Mouse (Mus musculus): ENCODE results near the gene Rnf208. TPM values are rescaled to one million over a fixed set of nuclear protein-coding genes. Genes with fewer than 3 reads are reported as not detected.
A peak's percentile ranks its signal among the peaks of the same experiment; 100 is the strongest.

Gene Rnf208
- polyA plus RNA-seq, 1 experiment from 2014 or later: 3.7 TPM

DNA sequence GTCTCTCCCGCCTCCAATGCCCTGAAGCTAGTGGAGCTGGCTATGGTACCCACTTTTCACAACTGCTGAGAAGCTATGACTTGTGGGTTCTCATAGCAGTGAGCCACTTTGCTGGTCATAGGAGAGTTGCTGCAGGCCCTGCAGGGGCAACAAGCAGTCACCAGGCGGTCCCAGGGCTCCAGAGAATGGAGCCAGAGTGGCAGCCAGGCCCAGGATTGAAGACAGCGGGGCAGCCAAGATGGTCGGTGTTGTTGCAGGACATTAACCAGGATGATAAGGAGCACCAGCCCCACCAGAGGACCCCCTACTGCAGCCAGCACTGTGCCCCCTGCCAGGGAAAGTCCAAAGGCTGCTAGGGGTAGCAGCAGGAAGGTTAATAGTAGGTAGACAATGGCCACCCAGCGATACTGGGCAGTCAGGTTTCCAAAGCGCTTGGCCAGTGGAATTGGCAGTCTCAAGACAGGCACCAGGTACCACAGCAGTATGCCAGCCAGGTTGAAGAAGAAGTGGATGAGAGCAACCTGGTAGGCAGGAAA is 13.0 kb upstream of the Rnf208 start:
- no peak overlapping the region for H3K4me3 ChIP-seq (ENCODE audit: low read length)
- H3K27ac ChIP-seq (ENCODE audit: low read length): no peak overlapping the region
- H3K4me1 ChIP-seq (ENCODE audit: control insufficient read depth, insufficient read depth, low read length): peaks cover 5% of the 10 kb centered on the region; the same call in 1 of the 2 replicates
- peak overlapping the region; percentile 55 for H3K4me2 ChIP-seq (ENCODE audit: low read depth, low read length)
- no peak overlapping the region for H3K9ac ChIP-seq (ENCODE audit: low read length)
- no peaks in the 10 kb centered on the region for H3K36me3 ChIP-seq (ENCODE audit: control insufficient read depth, insufficient read depth)
- no peak for ATAC-seq (replicated peaks; ENCODE audit: extremely low read depth, insufficient read depth, low FRiP score)
- H3K27me3 ChIP-seq (ENCODE audit: control insufficient read depth, insufficient read depth, low read length): peaks cover 2% of the 10 kb centered on the region; the same call in 1 of the 2 replicates
- no peaks in the 10 kb centered on the region for H3K9me3 ChIP-seq (replicated peaks; ENCODE audit: control insufficient read depth, low read length)
- WGBS: 69% methylated on average over 6 of the region's 6 CpGs

- Histone ChIP-seq H3K4me2 (ENCODE audit: low read depth, low read length) (no peak overlapping the region), H3K36me3 (ENCODE audit: control insufficient read depth, insufficient read depth) (no peaks in the 10 kb centered on the region), H3K27ac (ENCODE audit: low read length) (no peak overlapping the region), H3K9me3 (replicated peaks; ENCODE audit: control insufficient read depth, low read length) (no peaks in the 10 kb centered on the region), H3K27me3 (ENCODE audit: control insufficient read depth, insufficient read depth, low read length) (peaks cover 2% of the 10 kb centered on the region; the same call in 1 of the 2 replicates), H3K4me1 (ENCODE audit: control insufficient read depth, insufficient read depth, low read length) (peaks cover 5% of the 10 kb centered on the region; the same call in 1 of the 2 replicates), H3K4me3 (ENCODE audit: low read length) (no peak overlapping the region), H3K9ac (ENCODE audit: low read length) (no peak overlapping the region)
- no peak for ATAC-seq (replicated peaks; ENCODE audit: extremely low read depth, insufficient read depth, low FRiP score)
- WGBS: 77% methylated on average over 5 of the region's 5 CpGs
These were observed 12.5 kb upstream of the Rnf208 start for GRCm38 (mm10) chr2:25229582-25229981.

DNA sequence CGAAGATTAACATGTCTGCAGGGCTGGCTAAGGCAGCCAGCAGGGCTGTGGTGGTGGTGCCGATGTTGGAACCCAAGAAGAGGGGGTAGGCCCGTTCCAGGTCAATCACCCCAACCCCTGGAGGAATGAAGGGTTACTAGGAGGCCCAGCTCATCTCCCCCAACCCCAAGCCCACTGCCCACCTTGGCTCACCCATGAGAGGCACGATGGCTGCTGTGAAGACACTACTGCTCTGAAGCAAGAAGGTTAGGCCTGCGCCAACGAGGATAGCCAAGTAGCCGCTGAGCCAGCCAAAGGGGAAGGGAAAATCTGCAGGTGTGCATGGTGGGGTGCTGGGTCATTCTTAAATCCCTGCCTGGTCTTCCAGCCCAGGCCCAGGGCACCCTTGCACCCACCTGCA is 11.5 kb upstream of the Rnf208 start:
- H3K9ac ChIP-seq (ENCODE audit: low read length): no peak overlapping the region
- 76% methylated on average over 7 of the region's 7 CpGs for WGBS
- ATAC-seq (replicated peaks; ENCODE audit: extremely low read depth, insufficient read depth, low FRiP score): no peak

DNA sequence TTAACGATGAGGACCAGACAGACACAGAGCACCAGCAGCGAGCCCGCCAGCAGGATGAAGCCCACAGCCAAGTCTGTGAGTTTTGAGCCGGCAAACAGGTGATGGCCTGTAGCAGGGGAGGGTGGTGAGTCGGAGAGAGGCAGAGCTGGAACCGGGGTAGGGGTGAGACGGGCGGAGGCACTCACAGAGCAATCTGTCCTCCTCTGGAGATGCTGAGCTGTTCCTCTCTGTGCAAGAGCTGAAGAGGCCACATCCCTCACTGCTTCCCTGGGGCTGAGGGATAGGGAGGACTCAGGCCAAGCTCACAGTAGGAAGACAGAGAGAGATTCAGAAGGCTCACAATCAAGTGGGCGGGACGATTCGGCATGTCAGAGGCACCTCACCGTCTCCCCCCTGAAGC is 11.0 kb upstream of the Rnf208 start:
- no peak overlapping the region for H3K9ac ChIP-seq (ENCODE audit: low read length)
- H3K4me2 ChIP-seq (ENCODE audit: low read depth, low read length): no peak overlapping the region
- H3K27me3 ChIP-seq (ENCODE audit: control insufficient read depth, insufficient read depth, low read length): peaks cover 6% of the 10 kb centered on the region; the same call in 1 of the 2 replicates
- H3K36me3 ChIP-seq (ENCODE audit: control insufficient read depth, insufficient read depth): no peaks in the 10 kb centered on the region
- no peak for ATAC-seq (replicated peaks; ENCODE audit: extremely low read depth, insufficient read depth, low FRiP score)
- WGBS: 56% methylated on average over 12 of the region's 12 CpGs
- no peak overlapping the region for H3K4me3 ChIP-seq (ENCODE audit: low read length)
- no peak overlapping the region for H3K27ac ChIP-seq (ENCODE audit: low read length)
- no peaks in the 10 kb centered on the region for H3K9me3 ChIP-seq (replicated peaks; ENCODE audit: control insufficient read depth, low read length)
- H3K4me1 ChIP-seq (ENCODE audit: control insufficient read depth, insufficient read depth, low read length): no peaks in the 10 kb centered on the region

More for the DNA sequence above, 11.5 kb upstream of the Rnf208 start:
- Histone ChIP-seq H3K27me3 (ENCODE audit: control insufficient read depth, insufficient read depth, low read length) (peaks cover 2% of the 10 kb centered on the region; the same call in 1 of the 2 replicates), H3K9me3 (replicated peaks; ENCODE audit: control insufficient read depth, low read length) (no peaks in the 10 kb centered on the region), H3K36me3 (ENCODE audit: control insufficient read depth, insufficient read depth) (no peaks in the 10 kb centered on the region), H3K4me2 (ENCODE audit: low read depth, low read length) (no peak overlapping the region), H3K27ac (ENCODE audit: low read length) (no peak overlapping the region), H3K4me3 (ENCODE audit: low read length) (no peak overlapping the region), H3K4me1 (ENCODE audit: control insufficient read depth, insufficient read depth, low read length) (peaks cover 2% of the 10 kb centered on the region; the same call in 1 of the 2 replicates)

DNA sequence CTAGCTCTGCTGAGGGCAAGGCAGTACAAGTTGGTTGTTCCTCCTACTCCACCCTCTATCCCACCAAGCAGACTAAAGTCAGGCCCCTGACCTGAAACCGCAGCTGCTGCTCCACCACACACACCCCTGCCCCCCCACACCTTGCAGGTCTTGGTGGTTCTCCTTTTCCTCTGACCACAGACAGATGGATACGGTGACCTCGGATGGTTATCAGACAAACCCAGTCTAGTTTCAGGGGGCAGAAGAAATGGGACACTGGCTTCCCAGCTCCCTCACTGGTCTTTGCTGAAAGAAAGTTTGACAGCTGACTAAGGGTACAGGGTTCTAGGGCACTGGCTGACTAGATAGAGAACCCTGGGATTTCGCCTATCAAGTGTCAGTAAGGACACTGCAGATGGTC is 8.6 kb upstream of the Rnf208 start:
- no peaks in the 10 kb centered on the region for H3K36me3 ChIP-seq (ENCODE audit: control insufficient read depth, insufficient read depth)
- H3K9me3 ChIP-seq (replicated peaks; ENCODE audit: control insufficient read depth, low read length): no peaks in the 10 kb centered on the region
- H3K9ac ChIP-seq (ENCODE audit: low read length): no peak overlapping the region
- 75% methylated on average over 4 of the region's 4 CpGs for WGBS
- no peak overlapping the region for H3K4me2 ChIP-seq (ENCODE audit: low read depth, low read length)
- H3K27ac ChIP-seq (ENCODE audit: low read length): no peak overlapping the region
- ATAC-seq (replicated peaks; ENCODE audit: extremely low read depth, insufficient read depth, low FRiP score): no peak
- H3K27me3 ChIP-seq (ENCODE audit: control insufficient read depth, insufficient read depth, low read length): peaks cover 6% of the 10 kb centered on the region; the same call in 1 of the 2 replicates
- H3K4me3 ChIP-seq (ENCODE audit: low read length): no peak overlapping the region
- H3K4me1 ChIP-seq (ENCODE audit: control insufficient read depth, insufficient read depth, low read length): no peaks in the 10 kb centered on the region

DNA sequence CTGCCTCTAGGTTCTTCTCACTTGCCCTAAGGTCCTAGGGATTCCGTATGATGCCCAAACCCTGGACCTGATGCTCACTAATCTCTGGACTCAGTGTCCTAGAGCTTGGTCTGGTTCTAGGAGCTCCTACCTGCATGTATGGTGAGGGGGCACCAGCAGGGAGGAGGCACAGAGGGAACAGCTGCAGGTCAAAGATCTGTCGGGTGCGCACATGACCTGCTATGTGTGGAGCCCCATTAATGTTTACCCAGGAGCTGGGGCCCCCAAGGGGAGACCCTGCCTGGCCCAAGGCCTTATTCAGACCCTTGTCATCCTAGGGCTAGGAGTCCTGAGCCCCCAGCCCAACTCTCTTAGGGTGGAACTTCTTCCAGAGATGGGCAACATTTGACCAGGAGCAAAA is 8.0 kb upstream of the Rnf208 start, which contains the start of gene Slc34a3:
TSS of gene Slc34a3 (minus strand) at position 315 of the 400 bp plus-strand sequence.
- H3K27ac ChIP-seq (ENCODE audit: low read length): no peak within 1 kb of the TSS
- H3K4me1 ChIP-seq (ENCODE audit: control insufficient read depth, insufficient read depth, low read length): no peaks in the 10 kb centered on the region
- no peak within 1 kb of the TSS for H3K4me2 ChIP-seq (ENCODE audit: low read depth, low read length)
- no peak within 1 kb of the TSS for H3K4me3 ChIP-seq (ENCODE audit: low read length)
- ATAC-seq (replicated peaks; ENCODE audit: extremely low read depth, insufficient read depth, low FRiP score): no peak
- H3K36me3 ChIP-seq (ENCODE audit: control insufficient read depth, insufficient read depth): no peaks in the 10 kb centered on the region
- H3K9me3 ChIP-seq (replicated peaks; ENCODE audit: control insufficient read depth, low read length): no peaks in the 10 kb centered on the region
- WGBS: 82% methylated on average over 3 of the region's 3 CpGs
- H3K27me3 ChIP-seq (ENCODE audit: control insufficient read depth, insufficient read depth, low read length): peaks cover 6% of the 10 kb centered on the region; the same call in 1 of the 2 replicates
- no peak within 1 kb of the TSS for H3K9ac ChIP-seq (ENCODE audit: low read length)

GRCm38 (mm10) chr2:25234551-25235220 is 7.4 kb upstream of the Rnf208 start:
- Histone ChIP-seq H3K9ac (ENCODE audit: low read length) (no peak overlapping the region), H3K4me1 (ENCODE audit: control insufficient read depth, insufficient read depth, low read length) (no peaks in the 10 kb centered on the region), H3K4me3 (ENCODE audit: low read length) (no peak overlapping the region), H3K36me3 (ENCODE audit: control insufficient read depth, insufficient read depth) (no peaks in the 10 kb centered on the region), H3K9me3 (replicated peaks; ENCODE audit: control insufficient read depth, low read length) (no peaks in the 10 kb centered on the region), H3K4me2 (ENCODE audit: low read depth, low read length) (no peak overlapping the region), H3K27ac (ENCODE audit: low read length) (no peak overlapping the region), H3K27me3 (ENCODE audit: control insufficient read depth, insufficient read depth, low read length) (peaks cover 6% of the 10 kb centered on the region; the same call in 1 of the 2 replicates)
- ATAC-seq (replicated peaks; ENCODE audit: extremely low read depth, insufficient read depth, low FRiP score): no peak
- 57% methylated on average over 5 of the region's 5 CpGs for WGBS

GRCm38 (mm10) chr2:25236614-25237013 is 5.4 kb upstream of the Rnf208 start, which contains the start of gene Rnf224:
Gene Rnf224, minus strand, starts transcription at chr2:25236787.
- Histone ChIP-seq H3K4me1 (ENCODE audit: control insufficient read depth, insufficient read depth, low read length) (peaks cover 8% of the 10 kb centered on the region), H3K27ac (ENCODE audit: low read length) (no peak within 1 kb of the TSS), H3K4me3 (ENCODE audit: low read length) (no peak within 1 kb of the TSS), H3K9me3 (replicated peaks; ENCODE audit: control insufficient read depth, low read length) (no peaks in the 10 kb centered on the region), H3K4me2 (ENCODE audit: low read depth, low read length) (no peak within 1 kb of the TSS), H3K36me3 (ENCODE audit: control insufficient read depth, insufficient read depth) (no peaks in the 10 kb centered on the region), H3K27me3 (ENCODE audit: control insufficient read depth, insufficient read depth, low read length) (peaks cover 10% of the 10 kb centered on the region; the same call in 1 of the 2 replicates), H3K9ac (ENCODE audit: low read length) (no peak within 1 kb of the TSS)
- no peak for ATAC-seq (replicated peaks; ENCODE audit: extremely low read depth, insufficient read depth, low FRiP score)
- 18% methylated on average over 8 of the region's 8 CpGs for WGBS

DNA sequence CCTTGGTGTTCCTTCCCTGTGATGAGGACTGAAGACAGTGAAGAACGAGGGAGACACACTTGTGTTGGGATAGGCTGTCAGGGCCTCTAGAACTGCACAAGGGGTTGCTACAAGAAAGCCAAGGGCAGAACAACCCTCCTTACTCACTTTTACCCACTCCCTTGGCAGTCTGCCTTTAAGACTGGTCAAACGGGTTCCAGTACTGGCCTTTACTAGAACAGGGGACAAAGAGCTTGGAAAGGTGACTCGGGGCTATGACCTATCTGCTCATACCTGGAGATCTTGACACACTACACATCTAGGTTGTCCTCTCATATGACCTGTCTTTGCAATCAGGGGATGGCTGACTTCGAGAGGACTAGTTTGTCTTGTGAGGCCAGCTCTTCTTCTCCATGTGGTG is 4.5 kb upstream of the Rnf208 start:
- WGBS: 55% methylated on average over 4 of the region's 4 CpGs
- Histone ChIP-seq H3K27ac (ENCODE audit: low read length) (no peak overlapping the region), H3K27me3 (ENCODE audit: control insufficient read depth, insufficient read depth, low read length) (peaks cover 14% of the 10 kb centered on the region; the same call in 1 of the 2 replicates), H3K4me3 (ENCODE audit: low read length) (no peak overlapping the region), H3K4me1 (ENCODE audit: control insufficient read depth, insufficient read depth, low read length) (peaks cover 13% of the 10 kb centered on the region), H3K9ac (ENCODE audit: low read length) (no peak overlapping the region), H3K4me2 (ENCODE audit: low read depth, low read length) (no peak overlapping the region), H3K9me3 (replicated peaks; ENCODE audit: control insufficient read depth, low read length) (no peaks in the 10 kb centered on the region), H3K36me3 (ENCODE audit: control insufficient read depth, insufficient read depth) (no peaks in the 10 kb centered on the region)
- ATAC-seq (replicated peaks; ENCODE audit: extremely low read depth, insufficient read depth, low FRiP score): no peak

All from heart, embryonic 16.5 days (tissue).